Mouse (Mus musculus) spleen, postnatal 10 days (tissue): Measurements from ENCODE around the gene Ahcyl1.

Source experiments
- DNase-seq, 2 experiments: peaks; one replicate each; pipeline ENCODE4 v3.0.0; 2021 to 2022; ENCODE audit warnings: low spot score in 2 of 2

The Ahcyl1 gene

DNA sequence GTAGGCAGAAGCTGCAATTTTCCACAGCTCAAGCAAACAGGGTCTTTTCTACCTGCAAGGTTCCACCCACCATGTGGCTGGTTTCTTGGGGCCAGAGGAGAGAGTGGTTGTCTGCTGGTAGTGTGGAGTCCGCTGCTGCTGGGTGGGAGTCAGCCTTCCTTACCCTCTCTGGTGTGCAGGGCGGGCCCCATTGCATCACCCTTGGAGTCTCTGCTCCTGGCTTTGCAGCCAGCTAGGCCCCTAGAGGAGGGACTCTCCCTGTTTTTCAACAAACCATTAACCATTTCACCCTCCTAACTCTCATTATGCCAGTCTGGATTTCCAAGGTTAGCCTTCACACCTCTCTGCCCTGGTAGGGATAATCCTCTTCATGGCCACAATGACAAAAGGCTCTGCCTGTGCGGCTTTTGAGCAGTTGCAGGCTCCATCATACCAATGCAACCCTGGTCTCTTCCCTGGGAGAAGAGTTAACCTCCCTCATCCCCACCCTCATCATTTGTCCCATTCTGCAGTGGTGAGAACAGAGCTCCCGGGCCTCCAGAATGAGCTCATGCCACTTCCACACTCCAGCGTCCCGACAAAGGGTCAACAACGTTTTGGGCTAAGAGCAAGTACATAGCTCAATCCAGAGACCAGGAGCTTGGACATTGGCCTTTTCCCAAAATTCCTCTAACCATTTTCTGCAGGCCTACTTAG, 7.5 kb upstream of the Ahcyl1 start:
- no peak for DNase-seq

DNA sequence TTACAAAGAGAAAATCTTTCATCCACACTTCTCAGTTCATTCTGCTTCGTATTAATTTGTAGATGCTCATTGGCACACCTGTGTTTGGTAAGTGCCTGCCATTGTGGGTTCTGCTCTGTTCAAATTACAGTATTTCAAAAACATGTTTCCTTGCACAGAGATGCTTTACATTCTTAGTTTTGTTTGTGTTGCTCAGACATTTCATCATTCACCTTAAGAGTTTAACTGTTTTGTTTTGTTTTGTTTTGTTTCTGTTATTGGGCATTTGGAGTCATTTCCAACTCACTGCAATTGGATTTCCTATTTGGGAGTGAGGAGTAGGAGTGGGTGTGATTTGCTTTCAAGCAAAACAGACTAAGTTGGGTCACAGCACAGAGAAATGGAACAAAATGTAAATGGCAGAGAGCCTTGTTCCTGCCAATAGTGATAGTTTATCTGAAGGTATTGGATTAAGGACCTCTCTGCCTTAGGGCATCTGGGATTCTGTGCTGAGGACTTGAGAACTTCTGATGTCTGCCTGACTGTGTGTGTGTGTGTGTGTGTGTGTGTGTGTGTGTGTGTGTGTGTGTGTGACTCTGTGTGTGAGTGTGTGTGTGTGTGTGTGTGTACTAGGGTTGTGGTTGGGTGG, 5.5 kb upstream of the Ahcyl1 start:
- DNase-seq: no peak

DNA sequence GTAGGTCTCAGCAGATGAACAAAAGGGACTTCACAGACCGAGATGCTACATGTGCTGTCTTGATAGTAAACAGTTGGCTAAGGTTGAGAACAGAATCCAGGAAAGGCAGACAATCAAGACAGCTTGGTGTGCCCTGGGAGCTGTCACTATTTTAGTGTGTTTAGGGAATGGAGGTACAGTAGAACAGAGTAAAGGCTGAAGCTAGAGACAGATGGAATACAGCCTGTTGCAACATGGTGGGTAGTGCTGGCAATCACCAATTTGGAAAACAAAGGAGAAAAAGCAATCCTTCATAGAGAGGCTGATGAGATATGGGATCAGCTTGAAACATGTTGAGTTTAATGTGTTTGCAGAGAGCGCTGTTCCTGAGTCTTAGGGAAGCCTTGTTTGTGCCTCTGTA, 4.3 kb upstream of the Ahcyl1 start:
- no peak for DNase-seq

DNA sequence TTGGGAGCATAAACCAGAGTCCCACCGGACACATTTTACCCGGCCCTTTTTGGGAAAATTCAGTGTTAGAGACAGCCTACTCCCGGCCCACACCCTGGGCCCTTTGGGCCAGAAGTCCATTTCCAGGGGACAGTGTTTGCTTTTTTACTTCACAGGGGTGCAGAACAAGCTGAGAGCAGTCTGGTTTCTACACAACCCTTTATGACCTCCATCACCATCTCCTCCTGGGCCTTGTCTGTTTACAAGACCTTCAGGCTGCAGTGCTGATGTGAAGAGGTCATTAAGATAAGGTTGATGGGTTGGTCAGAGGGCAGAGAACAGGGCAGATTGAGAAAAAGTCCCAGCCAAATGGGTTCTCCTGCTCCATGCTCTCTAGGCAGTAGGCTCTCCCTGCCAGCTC, 550 bp upstream of the Ahcyl1 start:
- no peak for DNase-seq

DNA sequence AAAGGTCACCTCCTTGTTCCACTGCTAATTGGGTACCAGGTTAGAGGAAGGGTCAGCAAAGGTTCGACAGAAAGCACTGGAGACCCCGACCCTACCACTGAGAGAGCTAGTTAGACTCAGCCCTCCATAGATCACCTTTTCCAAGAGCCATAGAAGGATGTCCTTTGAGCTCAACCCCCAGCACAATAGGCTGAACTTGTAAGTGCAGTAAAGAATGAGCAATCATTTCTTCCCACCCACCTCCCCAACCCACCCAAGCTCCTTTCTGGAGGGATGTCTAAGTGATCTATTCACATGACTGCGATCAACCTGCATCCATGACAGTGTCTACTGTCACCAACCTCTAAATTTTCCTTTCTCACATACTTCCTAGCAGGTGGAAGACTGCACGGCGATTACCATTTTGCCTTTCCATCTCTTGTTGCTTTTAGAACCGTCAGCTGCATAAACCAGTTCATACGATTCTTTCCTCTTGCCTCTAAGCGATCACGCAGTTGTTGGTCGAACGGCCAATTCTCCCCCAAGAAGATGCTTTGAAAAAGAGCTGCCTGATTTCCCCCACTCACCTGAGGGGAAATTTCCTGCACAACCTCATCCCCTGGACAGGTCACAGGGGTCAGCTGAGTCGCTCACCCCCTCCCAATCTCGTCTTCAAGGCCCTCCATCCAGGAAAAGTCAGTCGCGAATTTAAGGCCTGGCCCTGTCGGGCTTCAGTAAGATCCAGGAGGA, 977 bp downstream of the Ahcyl1 start:
- peak in 1 of 2 experiments; percentile 9 for DNase-seq

DNA sequence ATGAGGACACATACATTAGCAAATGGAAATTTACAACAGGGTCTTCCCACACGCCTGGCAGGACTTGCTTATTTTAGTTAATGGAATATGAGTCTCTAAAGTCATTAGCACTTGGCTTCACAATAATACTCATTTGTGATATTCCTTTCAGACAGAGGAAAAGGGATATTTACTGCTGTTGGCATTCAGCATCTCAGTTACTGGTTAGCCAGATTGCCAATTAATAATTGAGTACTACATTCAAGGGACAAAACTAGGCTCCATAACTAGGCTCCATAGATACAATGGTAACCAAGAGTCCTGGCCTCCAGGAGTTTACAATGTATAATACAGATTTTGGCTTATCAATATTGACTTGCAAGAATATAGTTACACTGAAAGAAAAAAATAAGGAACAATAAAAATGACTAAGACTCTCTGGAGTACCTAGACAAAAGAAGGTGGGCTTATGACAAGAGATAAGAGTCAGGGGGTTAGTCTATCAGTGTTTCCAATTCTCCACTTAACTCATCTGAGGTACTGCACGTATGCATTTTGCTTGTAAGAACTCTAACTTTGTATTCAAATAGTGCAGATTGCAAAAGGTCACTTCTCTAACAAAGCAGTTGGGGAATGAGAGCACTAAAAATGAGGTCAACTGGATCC, 2.0 kb downstream of the Ahcyl1 start:
- no peak for DNase-seq

DNA sequence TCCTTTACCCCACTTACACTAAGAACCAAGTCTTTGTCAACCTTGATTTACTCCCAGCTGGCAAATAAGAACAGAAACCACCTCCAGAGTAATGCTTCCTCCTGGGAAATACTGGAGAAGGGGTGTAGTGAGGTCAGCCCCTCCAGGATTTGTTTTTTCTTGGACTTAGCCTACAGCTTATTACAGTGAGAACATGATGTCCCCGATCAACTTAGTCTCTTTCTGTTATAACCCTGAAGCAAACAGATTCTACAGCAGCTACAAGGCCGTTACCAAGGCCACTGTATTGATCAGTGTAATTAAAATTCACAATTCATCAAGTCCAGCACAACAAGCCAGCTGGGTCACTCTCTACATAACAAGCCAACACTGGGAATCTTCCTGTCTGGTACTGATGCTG, 6.0 kb downstream of the Ahcyl1 start:
- no peak for DNase-seq

DNA sequence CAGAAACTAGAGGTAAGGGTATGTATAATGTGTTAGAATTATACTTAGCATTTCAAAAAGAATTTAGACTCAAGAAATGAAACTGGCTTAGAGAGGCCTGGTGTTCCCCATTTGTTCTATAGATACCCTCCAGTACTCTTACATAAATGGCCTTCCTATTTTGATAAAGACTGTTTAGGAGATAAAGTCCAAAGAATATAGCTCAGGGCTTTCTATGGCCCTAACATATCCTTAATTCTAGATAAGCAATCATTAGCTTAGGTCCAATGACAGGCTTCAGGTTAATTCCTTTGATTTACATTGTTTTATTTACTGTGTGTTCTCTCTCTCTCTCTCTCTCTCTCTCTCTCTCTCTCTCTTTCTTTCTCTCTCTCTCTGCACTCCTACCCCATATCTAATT, 7.1 kb downstream of the Ahcyl1 start:
- no peak for DNase-seq

DNA sequence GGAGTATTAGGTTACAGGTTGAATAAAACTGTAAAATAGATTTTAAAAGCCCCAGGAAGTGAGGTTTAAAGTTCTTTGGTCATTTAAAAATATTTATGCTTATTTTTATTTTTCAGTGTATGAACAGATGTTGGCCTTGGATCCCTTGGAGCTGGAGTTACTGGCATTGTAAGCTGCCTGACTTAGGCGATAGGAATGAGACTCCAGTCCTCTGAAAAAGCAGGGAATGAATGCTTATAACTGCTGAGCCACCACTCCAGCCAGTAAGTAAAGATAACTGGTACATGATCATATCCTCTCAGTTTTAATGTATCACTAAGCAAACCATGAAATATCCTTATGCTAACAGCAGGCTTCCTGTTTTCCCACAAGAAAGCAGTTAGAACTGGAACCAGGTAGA, 8.1 kb downstream of the Ahcyl1 start:
- no peak for DNase-seq

DNA sequence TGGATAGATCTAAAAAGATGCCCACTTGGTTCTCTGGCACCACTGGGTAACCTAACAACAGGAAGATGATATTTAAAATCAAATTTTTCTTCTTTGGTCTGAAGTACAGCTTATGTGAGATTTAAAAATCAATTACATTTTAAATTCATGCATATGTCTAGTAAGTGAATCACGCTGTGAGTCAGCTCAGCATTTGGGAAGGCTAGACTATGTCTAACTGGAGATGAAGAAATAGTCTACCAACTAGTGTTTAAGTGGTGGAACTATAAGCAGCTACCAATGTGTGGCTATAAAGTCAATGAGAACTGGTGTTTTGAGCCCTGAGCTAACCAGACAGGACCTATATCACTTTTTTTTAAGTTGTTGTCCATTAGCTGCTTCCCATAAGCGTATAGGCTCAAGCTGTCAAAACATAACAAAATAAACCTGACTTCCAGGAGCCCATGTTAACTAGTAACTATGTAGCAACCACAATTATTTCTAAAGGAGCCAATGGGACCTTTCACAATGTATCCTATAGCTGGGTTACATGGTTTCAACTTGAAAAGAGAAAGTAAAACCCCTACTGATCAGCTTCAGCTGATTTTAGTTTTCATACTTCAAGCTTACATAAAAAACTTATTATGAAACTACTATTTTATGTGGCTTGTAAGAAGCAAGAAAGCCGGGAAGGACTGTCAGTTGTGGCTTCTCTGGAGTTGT, 9.9 kb downstream of the Ahcyl1 start:
- no peak for DNase-seq

DNA sequence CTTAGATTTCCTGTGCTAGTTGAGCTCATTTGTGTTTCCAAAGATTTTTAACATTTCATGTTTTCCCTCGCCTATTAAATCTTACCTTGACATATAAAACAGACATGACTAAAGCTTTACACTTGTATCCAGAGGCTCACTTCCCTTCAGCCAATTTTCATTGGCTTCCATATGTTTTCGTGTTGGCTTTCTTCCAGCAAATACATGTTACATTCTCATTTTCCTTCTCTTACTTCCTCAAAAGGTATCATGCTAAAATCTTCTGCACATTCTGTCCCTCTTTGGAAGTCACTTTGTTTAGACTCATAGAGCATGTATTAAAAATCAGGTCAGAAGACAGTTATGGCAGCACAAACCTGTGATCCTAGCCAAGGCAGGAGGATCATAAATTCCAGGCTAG, 10.7 kb downstream of the Ahcyl1 start:
- DNase-seq: no peak

DNA sequence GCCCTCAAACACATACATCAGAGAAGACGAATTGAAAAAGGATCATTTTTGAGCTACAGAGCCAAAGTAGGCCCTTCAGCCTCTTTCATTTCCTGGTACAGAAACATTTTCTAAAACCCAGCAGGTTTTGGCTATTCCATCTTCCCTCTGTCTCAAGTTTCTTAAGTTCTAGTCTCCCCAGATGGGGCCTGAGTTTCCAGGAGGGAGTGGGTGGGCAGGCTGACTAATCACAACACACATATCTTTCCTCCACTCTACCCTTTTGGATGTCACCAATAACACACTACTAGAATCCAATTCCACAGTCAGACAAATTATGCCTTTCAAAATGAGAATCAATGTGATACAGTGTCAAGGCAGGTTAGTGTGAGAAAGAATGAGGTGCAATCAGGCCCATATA, 12.8 kb downstream of the Ahcyl1 start:
- no peak for DNase-seq

DNA sequence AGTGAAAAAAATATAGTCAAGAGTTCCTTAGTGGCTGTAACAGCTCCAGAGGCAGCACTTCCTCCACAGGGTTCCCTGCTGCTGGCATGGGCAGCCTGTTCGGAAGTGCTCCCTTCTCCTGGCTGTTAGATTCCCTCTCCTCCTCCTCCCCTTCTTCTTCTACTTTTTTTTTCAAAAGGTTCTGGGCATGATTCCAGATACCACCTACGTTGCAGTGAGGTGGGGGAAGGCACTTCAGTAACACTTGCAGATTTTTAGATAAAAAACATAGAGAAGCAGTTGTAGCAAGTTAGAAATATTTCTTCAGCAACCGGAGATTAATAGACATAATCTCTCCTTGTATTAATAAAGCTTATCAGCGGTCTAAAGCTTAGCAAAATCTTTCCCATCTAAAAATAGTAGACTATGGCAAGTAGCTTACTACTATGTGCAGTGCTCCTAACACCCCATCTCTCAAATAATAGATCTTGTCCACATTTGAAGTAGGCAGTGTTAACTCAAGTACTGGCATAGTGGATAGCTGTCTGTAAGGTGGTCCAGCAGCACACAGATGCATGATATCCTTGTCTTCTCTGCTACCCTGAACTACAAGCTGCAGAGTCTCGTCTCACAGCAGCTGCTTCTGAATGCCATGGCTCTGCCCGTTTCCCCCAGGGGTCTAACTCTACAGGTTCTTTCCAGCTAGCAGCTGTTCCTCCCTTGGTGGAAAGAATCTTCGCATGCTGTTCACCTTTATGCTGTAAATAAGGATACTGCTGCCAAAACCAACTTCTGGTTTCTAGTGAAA, 15.4 kb downstream of the Ahcyl1 start:
- no peak for DNase-seq

DNA sequence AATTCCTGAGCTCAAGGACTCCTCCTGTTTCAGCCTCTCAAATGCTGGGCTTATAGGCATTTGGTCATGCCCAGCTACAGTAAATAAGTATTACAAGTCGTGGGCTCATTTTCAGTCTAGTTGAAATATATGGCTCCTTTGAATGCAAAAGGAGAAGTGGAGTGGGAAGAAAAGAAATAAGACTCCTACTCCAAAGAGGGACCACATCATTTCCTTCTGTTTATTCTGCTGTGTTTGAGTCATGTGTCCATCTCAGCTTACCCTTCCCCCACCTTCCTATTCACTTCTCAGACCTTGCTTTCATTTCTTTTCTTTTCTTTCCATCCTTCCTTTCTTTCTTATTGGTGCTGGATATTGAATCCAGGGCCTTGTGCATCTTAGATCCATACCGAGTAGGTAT, 24.9 kb downstream of the Ahcyl1 start:
- no peak for DNase-seq

DNA sequence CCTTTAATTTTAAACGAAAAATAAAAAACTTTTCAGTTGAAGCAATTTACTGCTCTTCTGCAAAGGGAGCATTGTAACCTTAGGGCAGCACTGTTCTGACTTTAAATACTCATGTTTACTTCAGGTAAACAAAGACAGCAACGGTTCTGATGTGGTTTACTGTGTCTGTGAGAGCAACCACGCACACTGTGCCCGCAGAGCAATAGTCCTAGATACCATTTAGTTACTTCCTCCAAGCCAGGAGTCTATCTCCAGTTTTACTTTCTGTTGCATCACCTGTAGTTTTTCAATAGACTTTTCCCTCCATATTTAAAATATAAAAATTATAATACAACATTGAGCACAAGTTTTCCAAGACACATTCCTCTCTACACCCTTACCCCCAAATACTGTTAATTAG, 25.9 kb downstream of the Ahcyl1 start:
- DNase-seq: no peak

DNA sequence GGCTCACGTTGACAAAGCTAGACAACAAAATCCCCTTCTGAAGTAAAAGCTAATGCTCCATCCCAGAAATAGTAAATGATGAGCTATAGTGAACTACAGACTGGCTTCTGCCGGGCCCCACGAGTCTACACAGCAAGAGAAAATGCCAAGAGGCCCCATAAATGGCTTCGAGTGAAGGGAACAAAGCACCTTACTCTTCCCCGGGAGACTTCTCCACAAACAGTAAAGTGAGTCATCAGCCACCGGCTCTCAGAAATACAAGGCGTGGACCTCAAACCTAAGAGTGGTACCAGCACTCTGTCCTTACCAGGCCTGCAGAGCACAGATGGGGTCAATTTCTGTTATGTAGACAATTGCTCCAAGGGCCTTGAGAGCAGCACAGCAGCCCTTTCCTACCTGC, 27.6 kb downstream of the Ahcyl1 start:
- DNase-seq: no peak

DNA sequence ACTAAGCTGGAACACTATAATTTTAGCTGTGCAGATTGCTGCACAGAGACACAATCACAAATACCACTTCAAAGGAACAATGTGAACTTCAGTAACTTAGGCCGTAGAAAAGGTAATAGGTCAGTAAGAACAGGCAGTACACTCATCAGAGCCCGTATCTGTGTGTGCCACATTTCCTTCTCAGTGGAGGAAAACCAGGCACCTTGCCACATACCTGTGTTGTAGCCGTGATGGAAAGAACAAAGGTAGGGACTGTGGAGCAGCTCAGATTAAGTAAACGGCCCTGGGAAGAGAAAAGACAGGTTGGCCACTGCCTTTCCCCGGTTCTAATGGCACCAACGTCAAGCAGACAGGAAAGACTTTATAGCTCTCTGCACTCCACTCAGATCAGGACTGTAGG, 28.9 kb downstream of the Ahcyl1 start:
- DNase-seq: no peak

DNA sequence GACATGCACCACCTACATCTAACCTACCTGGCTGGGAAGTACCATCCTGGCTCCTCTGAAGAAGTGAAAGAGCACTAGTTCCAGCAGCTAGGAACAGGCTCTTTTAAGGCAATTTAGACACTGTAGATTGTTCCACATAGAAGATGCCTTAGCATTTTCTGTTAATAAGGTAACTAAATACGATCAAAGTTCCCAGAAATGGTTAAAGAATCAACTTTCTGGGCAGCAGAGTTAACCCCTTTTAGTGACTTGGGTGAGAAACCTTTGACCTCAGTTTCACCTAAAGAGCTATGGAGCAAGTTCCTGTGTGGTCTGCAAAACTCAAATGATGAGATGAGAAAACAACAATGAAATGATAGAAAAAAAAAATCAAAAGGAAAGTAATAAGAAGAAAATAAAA, 31.7 kb downstream of the Ahcyl1 start:
- DNase-seq: no peak

DNA sequence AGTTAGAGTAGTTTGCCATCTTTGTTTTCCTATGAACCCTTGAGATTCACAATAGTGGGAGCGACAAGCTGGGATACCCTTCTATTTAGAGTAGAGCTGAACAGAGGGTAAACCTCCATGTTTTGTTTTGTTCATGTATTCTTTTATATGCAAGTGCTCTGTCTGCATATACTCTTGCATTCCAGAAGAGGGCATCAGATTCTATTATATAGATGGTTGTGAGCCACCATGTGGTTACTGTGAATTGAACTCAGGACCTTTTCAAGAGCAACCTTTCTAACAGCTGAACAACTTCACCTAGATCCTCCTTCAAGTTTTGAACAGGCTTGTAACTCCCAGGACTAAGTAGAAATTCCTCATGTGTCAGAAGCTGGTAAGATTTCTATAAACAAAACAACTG, 37.4 kb downstream of the Ahcyl1 start:
- no peak for DNase-seq

DNA sequence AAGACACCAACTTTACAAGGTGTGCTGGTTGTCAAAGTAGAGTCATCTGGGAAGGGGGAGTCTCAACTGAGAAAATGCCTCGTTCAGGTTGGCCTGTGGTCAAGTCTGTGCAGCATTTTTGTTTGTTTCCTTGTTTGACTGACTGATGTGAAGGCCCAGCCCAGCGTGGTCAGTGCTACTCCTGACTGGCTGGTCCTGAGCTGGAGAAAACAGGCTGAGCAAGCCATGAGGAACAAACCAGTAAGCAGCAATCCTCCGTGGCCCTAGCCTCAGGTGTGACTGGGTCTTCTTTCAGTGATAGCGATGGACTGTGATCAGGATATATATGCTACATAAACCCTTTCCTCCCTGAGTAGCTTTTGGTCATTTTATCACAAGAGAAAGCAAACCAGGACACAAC, 39.5 kb downstream of the Ahcyl1 start:
- DNase-seq: no peak

DNA sequence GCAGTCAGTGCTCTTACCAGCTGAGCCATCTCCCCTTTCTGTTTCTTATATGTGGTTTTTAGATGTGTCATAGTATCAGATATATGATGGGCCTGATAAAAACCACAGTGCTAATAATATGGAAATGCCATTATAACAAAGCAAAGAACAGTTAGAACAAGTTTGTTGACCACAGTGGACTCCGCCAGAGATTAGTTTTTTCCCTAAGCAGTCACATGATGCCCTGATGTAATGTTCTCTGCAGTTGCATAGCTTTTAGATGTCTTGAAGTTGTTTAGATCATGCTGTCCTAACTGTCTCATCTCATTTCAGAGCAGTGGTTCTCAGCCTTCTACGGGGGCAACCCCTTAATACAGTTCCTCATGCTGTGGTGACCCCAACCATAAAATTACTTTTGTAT, 40.2 kb downstream of the Ahcyl1 start:
- DNase-seq: no peak
